Mouse (Mus musculus) erythroblast, adult 5-6 weeks (primary cell): ENCODE measurements around the gene Raph1. TPM values are rescaled to one million over a fixed set of nuclear protein-coding genes. Genes with fewer than 3 reads are reported as not detected.
"Not testable (repeated sequence)": the region's sequence is repeated elsewhere in the genome, so short reads cannot be mapped to it uniquely, and the experiment has no call there.

Source experiments
- ATAC-seq: replicated peaks from 2 replicates; pipeline ENCODE4 v1.8.0; 2016; ENCODE audit warnings: moderate number of reproducible peaks, mild to moderate bottlenecking, moderate TSS enrichment, inconsistent platforms; ENCODE audit not compliant: poor library complexity, low FRiP score, severe bottlenecking
- total RNA-seq, 2 experiments: library from RNA; stranded (forward) in 1 of 2; stranded (reverse) in 1 of 2; fragments of 150-400 nt in 1 of 2; fragments of 200-764, 138-1000 nt in 1 of 2; gene quantifications; 2 replicates each; pipeline versions ENCODE4 v1.2.3 to v1.2.4; 2015 to 2017; ENCODE audit warnings: low replicate concordance in 2 of 2

Gene Raph1
- total RNA-seq, 2 experiments from 2014 or later: 1.3 to 16.7 TPM

- no peak for ATAC-seq
Observed at GRCm38 (mm10) chr1:60449896-60450295, 117.0 kb downstream of the Raph1 start.

GRCm38 (mm10) chr1:60447067-60447466, 119.8 kb downstream of the Raph1 start:
- 0 out of 2 replicates have a peak, but pooled peaks have one; percentile 49 for ATAC-seq

- ATAC-seq: not testable (repeated sequence)
Observed at GRCm38 (mm10) chr1:60441438-60441837, 125.5 kb downstream of the Raph1 start.

GRCm38 (mm10) chr1:60432497-60432896, 134.4 kb downstream of the Raph1 start:
- ATAC-seq: no peak

Other genes with a start within 250 kb of the Raph1 start
- 1.5 and 6.1 TPM in 2 replicates for gene Cyp20a1, start 223.8 kb downstream of the Raph1 start, total RNA-seq (2015; ENCODE audit: low replicate concordance)
- gene Cyp20a1, start 223.8 kb downstream of the Raph1 start, total RNA-seq (2017; ENCODE audit: low replicate concordance): 5.4 and 5.5 TPM in 2 replicates
- 3.3 and 3.5 TPM in 2 replicates for gene Abi2, start 157.5 kb downstream of the Raph1 start, total RNA-seq (2015; ENCODE audit: low replicate concordance)
- 1.3 and 3.3 TPM in 2 replicates for gene Abi2, start 157.5 kb downstream of the Raph1 start, total RNA-seq (2017; ENCODE audit: low replicate concordance)
- 0.19 TPM in 1 of 2 replicates, not detected in the other for gene Cd28, start 149.7 kb upstream of the Raph1 start, total RNA-seq (2015; ENCODE audit: low replicate concordance)
- 0.43 and 1.5 TPM in 2 replicates for gene Cd28, start 149.7 kb upstream of the Raph1 start, total RNA-seq (2017; ENCODE audit: low replicate concordance)